Mouse (Mus musculus) forelimb bud, embryonic 11.5 days (tissue): Measurements from ENCODE around the gene Clic4.
"Not testable (repeated sequence)": the region's sequence is repeated elsewhere in the genome, so short reads cannot be mapped to it uniquely, and the experiment has no call there.

Experiments used
- DNase-seq: peaks from one replicate; pipeline ENCODE4 v3.0.0-alpha.2; 2012; ENCODE audit warnings: low read depth, low spot score

The Clic4 gene

GRCm38 (mm10) chr4:135292477-135293089 lies 20.0 kb upstream of the Clic4 start:
- peak; percentile 67 for DNase-seq

- DNase-seq: no peak
Measured at GRCm38 (mm10) chr4:135291841-135292240, 19.2 kb upstream of the Clic4 start.

- no peak for DNase-seq
Measured at GRCm38 (mm10) chr4:135291199-135291598, 18.6 kb upstream of the Clic4 start.

- no peak for DNase-seq
Measured at GRCm38 (mm10) chr4:135287975-135288374, 15.4 kb upstream of the Clic4 start.

- no peak for DNase-seq
Measured at GRCm38 (mm10) chr4:135286833-135287395, 14.3 kb upstream of the Clic4 start.

GRCm38 (mm10) chr4:135286033-135286622 lies 13.5 kb upstream of the Clic4 start:
- DNase-seq: no peak

GRCm38 (mm10) chr4:135285436-135285835 lies 12.8 kb upstream of the Clic4 start:
- no peak for DNase-seq

GRCm38 (mm10) chr4:135283875-135284274 lies 11.3 kb upstream of the Clic4 start:
- no peak for DNase-seq

- DNase-seq: no peak
Measured at GRCm38 (mm10) chr4:135283417-135283816, 10.8 kb upstream of the Clic4 start.

- no peak for DNase-seq
Measured at GRCm38 (mm10) chr4:135282651-135283290, 10.2 kb upstream of the Clic4 start.

GRCm38 (mm10) chr4:135280016-135280415 lies 7.4 kb upstream of the Clic4 start:
- DNase-seq: not testable (repeated sequence)

GRCm38 (mm10) chr4:135276681-135277379 lies 4.2 kb upstream of the Clic4 start:
- DNase-seq: no peak

- DNase-seq: no peak
Measured at GRCm38 (mm10) chr4:135274761-135275160, 2.1 kb upstream of the Clic4 start.

GRCm38 (mm10) chr4:135273307-135273682 lies 681 bp upstream of the Clic4 start:
- DNase-seq: no peak

- peak; percentile 71 for DNase-seq
Measured at GRCm38 (mm10) chr4:135271881-135272616, 565 bp downstream of the Clic4 start.

- DNase-seq: peak; percentile 40
Measured at GRCm38 (mm10) chr4:135271419-135271828, 1.2 kb downstream of the Clic4 start.

- no peak for DNase-seq
Measured at GRCm38 (mm10) chr4:135270476-135270875, 2.1 kb downstream of the Clic4 start.

- DNase-seq: no peak
Measured at GRCm38 (mm10) chr4:135269656-135270341, 2.8 kb downstream of the Clic4 start.

GRCm38 (mm10) chr4:135267521-135267920 lies 5.1 kb downstream of the Clic4 start:
- no peak for DNase-seq

- no peak for DNase-seq
Measured at GRCm38 (mm10) chr4:135266987-135267386, 5.6 kb downstream of the Clic4 start.

GRCm38 (mm10) chr4:135260434-135260833 lies 12.2 kb downstream of the Clic4 start:
- DNase-seq: no peak
